Mouse (Mus musculus) E14TG2a.4 (cell line): ENCODE results near the gene Phxr2.

Experiments used
- H3K27me3 ChIP-seq: 2 replicates; pipeline ENCODE4 v1.6.1; 2014; ENCODE audit warnings: low read length, control low read depth; ENCODE audit not compliant: insufficient read depth
- H3K36me3 ChIP-seq: 2 replicates; pipeline ENCODE4 v1.6.1; 2014; ENCODE audit warnings: low read length, control low read depth; ENCODE audit not compliant: insufficient read depth
- H3K4me1 ChIP-seq: replicated peaks from 2 replicates; pipeline ENCODE4 v1.6.1; 2014; ENCODE audit warnings: low read depth, low read length, control low read depth
- H3K4me3 ChIP-seq: replicated peaks from 2 replicates; pipeline ENCODE4 v1.5.1; 2014; ENCODE audit warnings: mild to moderate bottlenecking, low read length
- H3K9me3 ChIP-seq: 2 replicates; pipeline ENCODE4 v1.6.1; 2014; ENCODE audit warnings: low read length, control low read depth
- CTCF ChIP-seq: conservative IDR thresholded peaks from 2 replicates; pipeline ENCODE4 v1.5.1; 2014; ENCODE audit warnings: low read length
- NANOG ChIP-seq: IDR thresholded peaks from 2 replicates; pipeline ENCODE4 v1.6.1; 2014; ENCODE audit warnings: borderline replicate concordance, low read length, mixed read lengths
- POU5F1 ChIP-seq: IDR thresholded peaks from 2 replicates; pipeline ENCODE4 v1.6.1; 2014; ENCODE audit warnings: low read length, borderline replicate concordance

Phxr2 gene

GRCm38 (mm10) chr10:99146596-99146995, 20.5 kb upstream of the Phxr2 start:
- no peaks in the 10 kb centered on the region for H3K9me3 ChIP-seq

GRCm38 (mm10) chr10:99145611-99146010, 19.5 kb upstream of the Phxr2 start:
- Histone ChIP-seq H3K27me3 (no peaks in the 10 kb centered on the region), H3K4me3 (no peak overlapping the region), H3K9me3 (no peaks in the 10 kb centered on the region), H3K4me1 (no peaks in the 10 kb centered on the region), H3K36me3 (0 out of 2 replicates have a peak, but pooled peaks cover 3% of the 10 kb centered on the region)
- no peak for TF ChIP-seq NANOG
- no peak for TF ChIP-seq CTCF
- TF ChIP-seq POU5F1 = no peak

More at GRCm38 (mm10) chr10:99146596-99146995, 20.5 kb upstream of the Phxr2 start:
- no peaks in the 10 kb centered on the region for H3K27me3 ChIP-seq
- no peak overlapping the region for H3K4me3 ChIP-seq
- no peaks in the 10 kb centered on the region for H3K4me1 ChIP-seq
- 0 out of 2 replicates have a peak, but pooled peaks cover 3% of the 10 kb centered on the region for H3K36me3 ChIP-seq
- TF ChIP-seq NANOG = no peak
- TF ChIP-seq POU5F1 = no peak
- no peak for TF ChIP-seq CTCF

GRCm38 (mm10) chr10:99136337-99136736, 10.2 kb upstream of the Phxr2 start:
- Histone ChIP-seq H3K27me3 (no peaks in the 10 kb centered on the region), H3K9me3 (no peaks in the 10 kb centered on the region), H3K36me3 (peaks cover 4% of the 10 kb centered on the region; the same call in 1 of the 2 replicates), H3K4me3 (no peak overlapping the region), H3K4me1 (peaks cover 9% of the 10 kb centered on the region)
- TF ChIP-seq NANOG (no peak), POU5F1 (no peak), CTCF (no peak)

GRCm38 (mm10) chr10:99133321-99133875, 7.3 kb upstream of the Phxr2 start:
- Histone ChIP-seq H3K4me3 (no peak overlapping the region), H3K27me3 (no peaks in the 10 kb centered on the region), H3K4me1 (peaks cover 9% of the 10 kb centered on the region), H3K36me3 (peaks cover 4% of the 10 kb centered on the region; the same call in 1 of the 2 replicates), H3K9me3 (no peaks in the 10 kb centered on the region)
- no peak for TF ChIP-seq NANOG
- no peak for TF ChIP-seq POU5F1

- no peak overlapping the region for H3K4me3 ChIP-seq
- H3K36me3 ChIP-seq = peaks cover 4% of the 10 kb centered on the region; the same call in 1 of the 2 replicates
- no peaks in the 10 kb centered on the region for H3K27me3 ChIP-seq
- no peak for TF ChIP-seq NANOG
- no peak for TF ChIP-seq CTCF
- no peak for TF ChIP-seq POU5F1
- peaks cover 10% of the 10 kb centered on the region for H3K4me1 ChIP-seq
- no peaks in the 10 kb centered on the region for H3K9me3 ChIP-seq
These were observed 6.6 kb upstream of the Phxr2 start for GRCm38 (mm10) chr10:99132595-99133272.

- H3K9me3 ChIP-seq = no peaks in the 10 kb centered on the region
- peaks cover 4% of the 10 kb centered on the region; the same call in 1 of the 2 replicates for H3K36me3 ChIP-seq
- no peak overlapping the region for H3K4me3 ChIP-seq
- H3K27me3 ChIP-seq = no peaks in the 10 kb centered on the region
- H3K4me1 ChIP-seq = peaks cover 13% of the 10 kb centered on the region
- TF ChIP-seq POU5F1 (no peak), CTCF (no peak), NANOG (no peak)
These were observed 6.1 kb upstream of the Phxr2 start for GRCm38 (mm10) chr10:99132189-99132588.

GRCm38 (mm10) chr10:99131298-99131697, 5.2 kb upstream of the Phxr2 start:
- H3K4me3 ChIP-seq = no peak overlapping the region
- H3K4me1 ChIP-seq = peaks cover 13% of the 10 kb centered on the region
- H3K36me3 ChIP-seq = peaks cover 4% of the 10 kb centered on the region
- no peaks in the 10 kb centered on the region for H3K27me3 ChIP-seq
- TF ChIP-seq POU5F1 (no peak), CTCF (no peak), NANOG (no peak)
- no peaks in the 10 kb centered on the region for H3K9me3 ChIP-seq

GRCm38 (mm10) chr10:99130611-99131010, 4.5 kb upstream of the Phxr2 start:
- TF ChIP-seq POU5F1 (no peak), NANOG (no peak), CTCF (no peak)
- H3K9me3 ChIP-seq = no peaks in the 10 kb centered on the region
- H3K36me3 ChIP-seq = peaks cover 7% of the 10 kb centered on the region
- H3K27me3 ChIP-seq = no peaks in the 10 kb centered on the region
- H3K4me3 ChIP-seq = no peak overlapping the region
- peaks cover 13% of the 10 kb centered on the region for H3K4me1 ChIP-seq
